ENCODE assay signal across 16 mouse cellular contexts in the genomic region with DNA sequence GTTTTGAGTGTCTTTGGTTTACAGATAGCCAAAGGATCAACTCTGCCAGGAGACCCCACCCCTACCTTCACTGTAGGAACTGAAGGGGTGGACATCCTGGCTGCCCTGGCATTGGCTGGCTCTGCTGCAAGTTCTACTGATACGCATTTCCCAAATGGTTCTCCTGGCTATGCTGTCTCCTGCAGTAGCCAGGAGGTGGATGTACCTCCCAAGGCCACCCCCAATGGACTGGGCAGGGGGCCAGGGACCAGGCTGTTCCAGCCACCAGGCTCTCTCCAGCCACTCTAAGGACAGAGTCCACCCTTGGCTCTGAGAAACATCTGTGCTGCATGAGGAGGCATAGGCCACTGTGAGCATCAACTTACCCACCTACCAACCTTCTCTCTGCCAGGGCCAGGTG.
DNase-seq lines count a peak whose midpoint lies in the region; ATAC-seq lines count a peak whose summit lies in the region.
"Had no signal": no experiment of that assay in that cellular context is flagged by ENCODE, and none has a peak within 500 bp of the region (broad histone marks: within the 10 kb centered on the region; RNA-seq: fewer than 3 reads in every experiment).

No protein-coding gene starts in this region.

- H3K36me3 ChIP-seq in liver, embryonic 16.5 days (ENCODE audit: control insufficient read depth, insufficient read depth), result no peaks in the 10 kb centered on the region
- H3K36me3 ChIP-seq: embryonic facial prominence, embryonic 10.5 days; forebrain, embryonic 10.5 days; heart, embryonic 13.5 days; neural tube, embryonic 15.5 days had no signal

- intact Hi-C loops in heart, postnatal 25 days (cut with DNase I), result no loop called here

- ATAC-seq in liver, embryonic 16.5 days (ENCODE audit: low read depth), result peak; percentile 61
- ATAC-seq: hindbrain, postnatal 0 days had no signal

- peaks cover 8% of the 10 kb centered on the region for H3K4me1 ChIP-seq in liver, embryonic 16.5 days (ENCODE audit: control insufficient read depth, low read depth, low read length)

- no peaks in the 10 kb centered on the region for H3K9me3 ChIP-seq in liver, embryonic 16.5 days (replicated peaks; ENCODE audit: control insufficient read depth, low read length)
- H3K9me3 ChIP-seq: neural tube, embryonic 15.5 days had no signal

- WGBS in liver, embryonic 16.5 days (ENCODE audit: insufficient replicate concordance), result 72% methylated on average over 1 of the region's 1 CpGs

- no peak overlapping the region for H3K4me3 ChIP-seq in liver, embryonic 16.5 days (ENCODE audit: low read depth, low read length)
- H3K4me3 ChIP-seq: embryonic facial prominence, embryonic 10.5 days; forebrain, embryonic 10.5 days; heart, embryonic 13.5 days; neural tube, embryonic 15.5 days had no signal

- H3K9ac ChIP-seq in liver, embryonic 16.5 days (ENCODE audit: low read depth, low read length), result no peak overlapping the region
- H3K9ac ChIP-seq: heart, embryonic 13.5 days; neural tube, embryonic 15.5 days had no signal

- no peak overlapping the region for H3K27ac ChIP-seq in liver, embryonic 16.5 days (ENCODE audit: low read length)
- H3K27ac ChIP-seq: forebrain, embryonic 10.5 days; heart, embryonic 13.5 days; hindbrain, postnatal 0 days; macrophage; neural tube, embryonic 15.5 days had no signal

- H3K27me3 ChIP-seq in liver, embryonic 16.5 days (ENCODE audit: control insufficient read depth, insufficient read depth, low read depth, low read length), result no peaks in the 10 kb centered on the region

- no peak overlapping the region for H3K4me2 ChIP-seq in liver, embryonic 16.5 days (ENCODE audit: low read depth, low read length)
- H3K4me2 ChIP-seq: heart, embryonic 13.5 days; neural tube, embryonic 15.5 days had no signal

- no peak for DNase-seq in liver
- DNase-seq in gastrocnemius, postnatal 10 days, result peak; percentile 53
- DNase-seq in heart, postnatal 25 days (ENCODE audit: low spot score), result peak; percentile 40
- peak; percentile 62 for DNase-seq in skeletal muscle tissue, adult 2 months (ENCODE audit: low read depth, low spot score)
- no peak for DNase-seq in right cerebral cortex, postnatal 4 days
- DNase-seq in spleen, postnatal 36 days (ENCODE audit: low spot score in 2 of 2), result no peak
- DNase-seq: cerebellum, adult 9-11 months; layer of hippocampus, postnatal 36 days; thymus, adult 2 months had no signal

Comparison
In these comparisons a context has a peak if more than half of its experiments do, and no peak if none do; other contexts are left out.
1. DNase-seq: peak in gastrocnemius, postnatal 10 days (single experiment), heart, postnatal 25 days (single experiment) and skeletal muscle tissue, adult 2 months (single experiment); none in liver (single experiment), right cerebral cortex, postnatal 4 days (single experiment) and spleen, postnatal 36 days (0 of 2).